Mouse (Mus musculus): ENCODE measurements around the gene Tuba1a. TPM values are rescaled to one million over a fixed set of nuclear protein-coding genes. Genes with fewer than 3 reads are reported as not detected.
"Not testable (repeated sequence)": the region's sequence is repeated elsewhere in the genome, so short reads cannot be mapped to it uniquely, and the experiment has no call there.

Tuba1a gene
- polyA plus RNA-seq, 1 experiment = 432 TPM

DNA sequence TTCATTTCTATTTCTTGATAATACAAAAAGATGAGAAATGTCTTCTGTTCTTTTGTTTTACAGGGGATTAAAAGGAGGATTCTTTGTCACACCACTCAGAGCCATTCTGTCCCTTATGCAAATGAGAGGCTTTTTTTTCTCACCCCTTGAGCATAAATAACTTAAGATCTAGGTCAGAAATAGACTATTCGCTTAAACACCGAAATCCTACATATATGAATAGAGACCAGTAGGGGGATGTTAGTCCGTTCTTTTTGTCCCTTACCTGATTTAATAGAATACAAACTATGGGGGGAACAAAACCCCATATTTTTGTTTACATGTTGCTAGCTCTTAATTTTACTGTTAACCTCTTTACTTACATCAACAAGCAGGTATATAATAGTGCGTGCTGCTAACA is 2.5 kb upstream of the Tuba1a start:
- DNase-seq = no peak
- H3K27me3 ChIP-seq (ENCODE audit: control insufficient read depth, insufficient read depth, low read length) = no peaks in the 10 kb centered on the region
- no peak overlapping the region for H3K4me3 ChIP-seq (ENCODE audit: control insufficient read depth, insufficient read depth, low read length)
- no peak overlapping the region for H3K27ac ChIP-seq (ENCODE audit: control insufficient read depth, insufficient read depth, low read length)
- TF ChIP-seq POLR2A (IDR thresholded peaks at IDR 0.05; ENCODE audit: control insufficient read depth, extremely low read depth, insufficient read depth, low read length, poor library complexity) (no peak), CTCF (IDR thresholded peaks at IDR 0.05; ENCODE audit: borderline replicate concordance, control insufficient read depth, extremely low read depth, insufficient read depth, low read length, poor library complexity) (no peak)
- H3K36me3 ChIP-seq (ENCODE audit: control insufficient read depth, insufficient read depth, low read length) = no peaks in the 10 kb centered on the region
- peaks cover 8% of the 10 kb centered on the region for H3K4me1 ChIP-seq (replicated peaks; ENCODE audit: control insufficient read depth, insufficient read depth, low read length)
- WGBS = 98% methylated on average over 4 of the region's 4 CpGs

GRCm38 (mm10) chr15:98955324-98955723 is 1.8 kb upstream of the Tuba1a start:
- 97% methylated on average over 4 of the region's 4 CpGs for WGBS
- H3K4me3 ChIP-seq (ENCODE audit: control insufficient read depth, insufficient read depth, low read length) = no peak overlapping the region
- peaks cover 8% of the 10 kb centered on the region for H3K4me1 ChIP-seq (replicated peaks; ENCODE audit: control insufficient read depth, insufficient read depth, low read length)
- no peaks in the 10 kb centered on the region for H3K27me3 ChIP-seq (ENCODE audit: control insufficient read depth, insufficient read depth, low read length)
- DNase-seq = no peak
- TF ChIP-seq POLR2A (IDR thresholded peaks at IDR 0.05; ENCODE audit: control insufficient read depth, extremely low read depth, insufficient read depth, low read length, poor library complexity) (no peak), CTCF (IDR thresholded peaks at IDR 0.05; ENCODE audit: borderline replicate concordance, control insufficient read depth, extremely low read depth, insufficient read depth, low read length, poor library complexity) (no peak)
- no peaks in the 10 kb centered on the region for H3K36me3 ChIP-seq (ENCODE audit: control insufficient read depth, insufficient read depth, low read length)
- H3K27ac ChIP-seq (ENCODE audit: control insufficient read depth, insufficient read depth, low read length) = no peak overlapping the region

GRCm38 (mm10) chr15:98954425-98955253 is 1.1 kb upstream of the Tuba1a start:
- H3K4me3 ChIP-seq (ENCODE audit: control insufficient read depth, insufficient read depth, low read length) = no peak overlapping the region
- DNase-seq = no peak
- H3K36me3 ChIP-seq (ENCODE audit: control insufficient read depth, insufficient read depth, low read length) = no peaks in the 10 kb centered on the region
- no peaks in the 10 kb centered on the region for H3K27me3 ChIP-seq (ENCODE audit: control insufficient read depth, insufficient read depth, low read length)
- WGBS = 88% methylated on average over 14 of the region's 14 CpGs
- H3K4me1 ChIP-seq (replicated peaks; ENCODE audit: control insufficient read depth, insufficient read depth, low read length) = peaks cover 8% of the 10 kb centered on the region
- no peak overlapping the region for H3K27ac ChIP-seq (ENCODE audit: control insufficient read depth, insufficient read depth, low read length)
- TF ChIP-seq POLR2A (IDR thresholded peaks at IDR 0.05; ENCODE audit: control insufficient read depth, extremely low read depth, insufficient read depth, low read length, poor library complexity) (no peak), CTCF (IDR thresholded peaks at IDR 0.05; ENCODE audit: borderline replicate concordance, control insufficient read depth, extremely low read depth, insufficient read depth, low read length, poor library complexity) (no peak)

DNA sequence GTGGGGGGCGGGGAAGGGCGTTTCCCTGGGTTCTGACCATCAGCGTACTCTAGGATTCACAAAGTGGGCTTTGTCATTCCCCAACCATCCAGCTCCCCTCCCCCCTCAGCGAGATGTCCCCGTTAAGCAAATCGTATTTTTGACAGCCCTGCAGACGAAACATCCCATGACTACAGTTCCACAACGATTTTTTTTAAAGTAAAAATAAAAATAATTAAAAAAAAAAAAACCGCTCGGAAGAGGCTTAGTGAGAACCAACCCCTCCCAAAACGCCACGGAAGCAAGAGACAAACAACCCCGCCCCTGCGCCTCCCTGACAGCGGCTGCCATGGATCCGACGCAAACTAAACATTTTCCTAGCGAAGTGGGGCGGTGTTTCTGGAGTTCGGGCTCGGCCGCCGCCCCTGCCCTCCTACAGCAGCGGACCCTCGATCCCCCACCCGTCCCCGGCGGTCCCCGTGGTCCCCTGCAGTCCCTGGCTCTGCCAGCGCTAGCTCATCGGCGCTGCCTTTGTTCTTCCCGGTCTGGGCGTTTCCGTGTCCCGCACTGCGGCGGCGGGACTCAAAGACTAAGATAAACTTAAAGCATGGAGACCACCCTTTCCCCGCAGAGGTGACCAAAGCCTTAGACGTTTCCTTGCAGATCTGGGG is 627 bp downstream of the Tuba1a start:
- no peaks in the 10 kb centered on the region for H3K36me3 ChIP-seq (ENCODE audit: control insufficient read depth, insufficient read depth, low read length)
- H3K4me3 ChIP-seq (ENCODE audit: control insufficient read depth, insufficient read depth, low read length) = peak overlapping the region; percentile 87
- peak; percentile 74; the same call in 1 of the 2 replicates for TF ChIP-seq CTCF (IDR thresholded peaks at IDR 0.05; ENCODE audit: borderline replicate concordance, control insufficient read depth, extremely low read depth, insufficient read depth, low read length, poor library complexity)
- TF ChIP-seq POLR2A (IDR thresholded peaks at IDR 0.05; ENCODE audit: control insufficient read depth, extremely low read depth, insufficient read depth, low read length, poor library complexity) = no peak
- DNase-seq = peak; percentile 87
- WGBS = under 1% methylated on average over 41 of the region's 41 CpGs
- no peaks in the 10 kb centered on the region for H3K27me3 ChIP-seq (ENCODE audit: control insufficient read depth, insufficient read depth, low read length)
- H3K27ac ChIP-seq (ENCODE audit: control insufficient read depth, insufficient read depth, low read length) = peak overlapping the region; percentile 92
- H3K4me1 ChIP-seq (replicated peaks; ENCODE audit: control insufficient read depth, insufficient read depth, low read length) = peaks cover 8% of the 10 kb centered on the region

GRCm38 (mm10) chr15:98952063-98952455 is 1.4 kb downstream of the Tuba1a start:
- no peaks in the 10 kb centered on the region for H3K27me3 ChIP-seq (ENCODE audit: control insufficient read depth, insufficient read depth, low read length)
- DNase-seq = no peak
- no peak overlapping the region for H3K4me3 ChIP-seq (ENCODE audit: control insufficient read depth, insufficient read depth, low read length)
- WGBS = 85% methylated on average over 5 of the region's 5 CpGs
- no peaks in the 10 kb centered on the region for H3K36me3 ChIP-seq (ENCODE audit: control insufficient read depth, insufficient read depth, low read length)
- H3K4me1 ChIP-seq (replicated peaks; ENCODE audit: control insufficient read depth, insufficient read depth, low read length) = peaks cover 8% of the 10 kb centered on the region
- no peak for TF ChIP-seq CTCF (IDR thresholded peaks at IDR 0.05; ENCODE audit: borderline replicate concordance, control insufficient read depth, extremely low read depth, insufficient read depth, low read length, poor library complexity)
- H3K27ac ChIP-seq (ENCODE audit: control insufficient read depth, insufficient read depth, low read length) = no peak overlapping the region

GRCm38 (mm10) chr15:98951122-98952062 is 2.1 kb downstream of the Tuba1a start:
- 98% methylated on average over 11 of the region's 15 CpGs for WGBS
- not testable (repeated sequence) for H3K4me3 ChIP-seq (ENCODE audit: control insufficient read depth, insufficient read depth, low read length); H3K36me3 ChIP-seq (ENCODE audit: control insufficient read depth, insufficient read depth, low read length); H3K27me3 ChIP-seq (ENCODE audit: control insufficient read depth, insufficient read depth, low read length); H3K4me1 ChIP-seq (replicated peaks; ENCODE audit: control insufficient read depth, insufficient read depth, low read length); H3K27ac ChIP-seq (ENCODE audit: control insufficient read depth, insufficient read depth, low read length); DNase-seq

Data from thymus, adult 2 months (tissue).